Mouse (Mus musculus) hindbrain, embryonic 11.5 days (tissue): ENCODE measurements around the gene Gsc. TPM values are rescaled to one million over a fixed set of nuclear protein-coding genes. Genes with fewer than 3 reads are reported as not detected.
"Not testable (repeated sequence)": the region's sequence is repeated elsewhere in the genome, so short reads cannot be mapped to it uniquely, and the experiment has no call there.

Experiments used
- ATAC-seq: fragments of 200-750 bp; cut with Nextera tagmentation; 2 replicates; pipeline ENCODE4 v1.8.0; 2017; ENCODE audit warnings: mild to moderate bottlenecking, moderate TSS enrichment, moderate library complexity; ENCODE audit not compliant: low FRiP score
- DNase-seq: peaks from one replicate; pipeline ENCODE4 v3.0.0-alpha.2; 2015; ENCODE audit warnings: low spot score
- H3K27ac ChIP-seq: fragments of 300-500 bp; sonication (generic); 2 replicates; pipeline ENCODE4 v1.5.1; 2014; ENCODE audit warnings: mild to moderate bottlenecking, low read depth, low read length
- H3K27me3 ChIP-seq: fragments of 300-500 bp; sonication (generic); 2 replicates; pipeline ENCODE4 v1.6.1; 2014; ENCODE audit warnings: mild to moderate bottlenecking, low read length, moderate library complexity, mixed read lengths; ENCODE audit not compliant: control insufficient read depth, insufficient read depth
- H3K36me3 ChIP-seq: fragments of 300-500 bp; sonication (generic); 2 replicates; pipeline ENCODE4 v1.6.1; 2014; ENCODE audit warnings: mild to moderate bottlenecking, low read length, moderate library complexity, mixed read lengths; ENCODE audit not compliant: control insufficient read depth, insufficient read depth
- H3K4me1 ChIP-seq: fragments of 300-500 bp; sonication (generic); replicated peaks from 2 replicates; pipeline ENCODE4 v1.6.1; 2014; ENCODE audit warnings: low read length, mixed read lengths; ENCODE audit not compliant: control insufficient read depth, insufficient read depth
- H3K4me2 ChIP-seq: fragments of 300-500 bp; sonication (generic); replicated peaks from 2 replicates; pipeline ENCODE4 v1.6.1; 2014; ENCODE audit warnings: mild to moderate bottlenecking, low read depth, low read length
- H3K4me3 ChIP-seq: fragments of 300-500 bp; sonication (generic); 2 replicates; pipeline ENCODE4 v1.5.1; 2014; ENCODE audit warnings: low read depth, low read length
- H3K9ac ChIP-seq: fragments of 300-500 bp; sonication (generic); 2 replicates; pipeline ENCODE4 v1.6.1; 2014; ENCODE audit warnings: low read depth, low read length
- H3K9me3 ChIP-seq: fragments of 300-500 bp; sonication (generic); 2 replicates; pipeline ENCODE4 v1.6.1; 2016; ENCODE audit warnings: low read length; ENCODE audit not compliant: control insufficient read depth
- WGBS: fragments of 180-500 bp; shearing (Covaris S2); extraction: QIAGEN DNeasy Blood & Tissue Kit; methylation state at CpG from one replicate; pipeline ENCODE4 v1.1.7; 2014; 5-methylcytosine and 5-hydroxymethylcytosine counted together
- polyA plus RNA-seq: library from polyadenylated mRNA; unstranded; fragments of >200 nt; fragmentation: Nextera tagmentation; extraction: Ambion mirVana; gene quantifications from 2 replicates; pipeline ENCODE4 v1.2.1, GENCODE M21; 2014

Gene Gsc
- polyA plus RNA-seq, 1 experiment from 2014 or later = 0.48 TPM

- H3K4me3 ChIP-seq = no peak overlapping the region
- H3K4me2 ChIP-seq = no peak overlapping the region
- DNase-seq = no peak
- no peaks in the 10 kb centered on the region for H3K36me3 ChIP-seq
- no peaks in the 10 kb centered on the region for H3K9me3 ChIP-seq
- 7% methylated on average over 4 of the region's 4 CpGs for WGBS
- H3K4me1 ChIP-seq = peaks cover 14% of the 10 kb centered on the region
- peaks cover 41% of the 10 kb centered on the region for H3K27me3 ChIP-seq
- H3K9ac ChIP-seq = no peak overlapping the region
- H3K27ac ChIP-seq = no peak overlapping the region
- ATAC-seq = no peak
Measured at GRCm38 (mm10) chr12:104468783-104469182, 4.3 kb downstream of the Gsc start.

- DNase-seq (no peak), ATAC-seq (no peak)
- H3K36me3 ChIP-seq = no peaks in the 10 kb centered on the region
- WGBS = 34% methylated on average over 6 of the region's 6 CpGs
- no peak overlapping the region for H3K4me3 ChIP-seq
- H3K27ac ChIP-seq = no peak overlapping the region
- H3K4me2 ChIP-seq = no peak overlapping the region
- peaks cover 34% of the 10 kb centered on the region for H3K27me3 ChIP-seq
- no peaks in the 10 kb centered on the region for H3K9me3 ChIP-seq
- H3K9ac ChIP-seq = no peak overlapping the region
- peaks cover 11% of the 10 kb centered on the region; the same call in 1 of the 2 replicates for H3K4me1 ChIP-seq
Measured at GRCm38 (mm10) chr12:104467372-104467771, 5.8 kb downstream of the Gsc start.

- DNase-seq (no peak), ATAC-seq (no peak)
- H3K27me3 ChIP-seq = peaks cover 30% of the 10 kb centered on the region
Measured at GRCm38 (mm10) chr12:104466930-104467329, 6.2 kb downstream of the Gsc start.

GRCm38 (mm10) chr12:104461372-104461771 lies 11.8 kb downstream of the Gsc start:
- DNase-seq (no peak), ATAC-seq (no peak)
- 29% methylated on average over 8 of the region's 8 CpGs for WGBS
- no peaks in the 10 kb centered on the region for H3K36me3 ChIP-seq
- no peaks in the 10 kb centered on the region for H3K9me3 ChIP-seq
- no peaks in the 10 kb centered on the region; the same call in 1 of the 2 replicates for H3K27me3 ChIP-seq
- no peak overlapping the region for H3K9ac ChIP-seq
- no peak overlapping the region for H3K4me3 ChIP-seq
- H3K27ac ChIP-seq = no peak overlapping the region
- no peak overlapping the region for H3K4me2 ChIP-seq
- no peaks in the 10 kb centered on the region; the same call in 1 of the 2 replicates for H3K4me1 ChIP-seq

More at GRCm38 (mm10) chr12:104466930-104467329, 6.2 kb downstream of the Gsc start:
- H3K4me3 ChIP-seq = no peak overlapping the region
- H3K4me2 ChIP-seq = no peak overlapping the region
- H3K27ac ChIP-seq = no peak overlapping the region
- 8% methylated on average over 7 of the region's 7 CpGs for whole genome bisulfite sequencing
- no peak overlapping the region for H3K9ac ChIP-seq
- H3K36me3 ChIP-seq = no peaks in the 10 kb centered on the region
- no peaks in the 10 kb centered on the region for H3K9me3 ChIP-seq
- peaks cover 7% of the 10 kb centered on the region; the same call in 1 of the 2 replicates for H3K4me1 ChIP-seq

- no peaks in the 10 kb centered on the region for H3K36me3 ChIP-seq
- 59% methylated on average over 6 of the region's 6 CpGs for WGBS
Measured at GRCm38 (mm10) chr12:104459377-104459776, 13.8 kb downstream of the Gsc start.

GRCm38 (mm10) chr12:104453002-104453401 lies 20.1 kb downstream of the Gsc start:
- H3K4me1 ChIP-seq = no peaks in the 10 kb centered on the region
- H3K9ac ChIP-seq = no peak overlapping the region
- no peaks in the 10 kb centered on the region for H3K9me3 ChIP-seq
- H3K27ac ChIP-seq = no peak overlapping the region
- no peaks in the 10 kb centered on the region for H3K27me3 ChIP-seq
- DNase-seq (no peak), ATAC-seq (no peak)
- WGBS = 50% methylated on average over 1 of the region's 1 CpGs
- H3K4me3 ChIP-seq = no peak overlapping the region
- H3K36me3 ChIP-seq = no peaks in the 10 kb centered on the region
- H3K4me2 ChIP-seq = no peak overlapping the region

More at GRCm38 (mm10) chr12:104459377-104459776, 13.8 kb downstream of the Gsc start:
- no peak overlapping the region for H3K4me2 ChIP-seq
- no peaks in the 10 kb centered on the region for H3K9me3 ChIP-seq
- ATAC-seq = no peak
- no peaks in the 10 kb centered on the region; the same call in 1 of the 2 replicates for H3K4me1 ChIP-seq
- H3K27ac ChIP-seq = no peak overlapping the region
- no peak for DNase-seq
- H3K9ac ChIP-seq = no peak overlapping the region
- H3K4me3 ChIP-seq = no peak overlapping the region
- H3K27me3 ChIP-seq = no peaks in the 10 kb centered on the region; the same call in 1 of the 2 replicates

GRCm38 (mm10) chr12:104450257-104450656 lies 22.9 kb downstream of the Gsc start:
- Histone ChIP-seq H3K27ac (no peak overlapping the region), H3K9ac (no peak overlapping the region), H3K27me3 (no peaks in the 10 kb centered on the region), H3K4me1 (no peaks in the 10 kb centered on the region), H3K36me3 (no peaks in the 10 kb centered on the region), H3K9me3 (no peaks in the 10 kb centered on the region), H3K4me2 (no peak overlapping the region), H3K4me3 (no peak overlapping the region)
- DNase-seq (no peak), ATAC-seq (no peak)
- 74% methylated on average over 10 of the region's 10 CpGs for WGBS

GRCm38 (mm10) chr12:104448099-104448498 lies 25.0 kb downstream of the Gsc start:
- no peak overlapping the region for H3K4me3 ChIP-seq
- H3K27ac ChIP-seq = no peak overlapping the region
- WGBS = 36% methylated on average over 13 of the region's 13 CpGs

GRCm38 (mm10) chr12:104447056-104447455 lies 26.1 kb downstream of the Gsc start:
- WGBS = 79% methylated on average over 25 of the region's 25 CpGs
- not testable (repeated sequence) for H3K4me3 ChIP-seq, H3K9me3 ChIP-seq, H3K4me1 ChIP-seq, DNase-seq, H3K27ac ChIP-seq, H3K9ac ChIP-seq, ATAC-seq, H3K4me2 ChIP-seq, H3K36me3 ChIP-seq, H3K27me3 ChIP-seq

More at GRCm38 (mm10) chr12:104448099-104448498, 25.0 kb downstream of the Gsc start:
- DNase-seq = peak; percentile 68
- Histone ChIP-seq H3K4me2 (no peak overlapping the region), H3K9ac (no peak overlapping the region), H3K9me3 (no peaks in the 10 kb centered on the region), H3K4me1 (no peaks in the 10 kb centered on the region), H3K27me3 (no peaks in the 10 kb centered on the region), H3K36me3 (no peaks in the 10 kb centered on the region)
- ATAC-seq = no peak
